8 mouse cellular contexts compared by ENCODE assay signal in the genomic region with DNA sequence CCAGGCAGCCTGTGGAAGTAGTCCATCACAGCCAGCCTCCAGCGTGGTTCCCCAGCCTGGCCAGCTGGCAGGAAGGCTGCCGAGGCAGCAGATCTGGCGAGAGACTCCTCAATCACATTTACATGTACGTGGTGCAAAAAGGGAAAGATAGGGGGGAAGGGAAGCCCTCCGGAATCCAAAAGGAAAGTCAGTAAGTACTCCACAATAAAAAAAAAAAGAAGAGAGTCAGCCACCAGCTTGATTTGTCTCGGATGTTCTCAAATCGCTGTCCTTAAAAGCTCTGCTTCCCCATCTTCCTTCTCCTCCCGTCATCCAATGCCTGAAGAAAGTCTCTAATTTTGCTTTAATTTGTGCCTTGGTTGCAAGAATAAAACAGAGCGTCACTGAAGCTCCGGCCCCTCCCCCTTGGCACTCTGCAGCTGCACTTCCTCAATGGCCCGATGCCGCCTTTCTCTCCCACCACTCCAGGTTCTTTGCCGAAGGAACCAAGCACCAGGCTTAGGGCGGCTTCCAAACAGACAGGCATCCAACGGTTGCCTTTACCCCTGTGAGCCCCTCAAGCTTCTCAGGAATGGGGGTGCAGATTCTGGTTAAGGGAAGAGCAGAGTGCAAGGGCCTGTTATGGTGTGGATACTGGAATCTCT.
DNase-seq lines count a peak whose midpoint lies in the region; ATAC-seq and TF ChIP-seq lines count a peak whose summit lies in the region.

No protein-coding gene starts in this region.

- peak overlapping the region; percentile 55 for H3K4me2 ChIP-seq in embryonic facial prominence, embryonic 15.5 days (replicated peaks)
- peak overlapping the region; percentile 53 for H3K4me2 ChIP-seq in lung, postnatal 0 days (replicated peaks; ENCODE audit: low read depth, low read length)

- TF ChIP-seq POLR2A in small intestine, adult 2 months (IDR thresholded peaks at IDR 0.05; ENCODE audit: low read depth, low read length) = no peak

- no peak overlapping the region for H3K27ac ChIP-seq in embryonic facial prominence, embryonic 15.5 days (replicated peaks)
- H3K27ac ChIP-seq in lung, postnatal 0 days (ENCODE audit: low read length) = no peak overlapping the region
- 0 out of 2 replicates have a peak overlapping the region, but pooled peaks have one; percentile 30 for H3K27ac ChIP-seq in small intestine, adult 2 months (ENCODE audit: insufficient read depth, low read depth, low read length)

- no peaks in the 10 kb centered on the region for H3K9me3 ChIP-seq in embryonic facial prominence, embryonic 15.5 days (replicated peaks)
- H3K9me3 ChIP-seq in lung, postnatal 0 days (ENCODE audit: low read length) = no peaks in the 10 kb centered on the region

- 0 out of 2 replicates have a peak overlapping the region, but pooled peaks have one; percentile 12 for H3K9ac ChIP-seq in embryonic facial prominence, embryonic 15.5 days
- no peak overlapping the region for H3K9ac ChIP-seq in lung, postnatal 0 days (replicated peaks; ENCODE audit: low read depth)

- 9% methylated on average over 15 of the region's 15 CpGs for WGBS in embryonic facial prominence, embryonic 15.5 days
- 11% methylated on average over 15 of the region's 15 CpGs for WGBS in lung, postnatal 0 days
- WGBS in small intestine, adult 2 months = 33% methylated on average over 15 of the region's 15 CpGs

- TF ChIP-seq EP300 in lung, postnatal 0 days (IDR thresholded peaks at IDR 0.05) = no peak

- H3K27me3 ChIP-seq in embryonic facial prominence, embryonic 15.5 days = no peaks in the 10 kb centered on the region
- no peaks in the 10 kb centered on the region for H3K27me3 ChIP-seq in lung, postnatal 0 days (replicated peaks; ENCODE audit: insufficient read depth, low read length)
- no peaks in the 10 kb centered on the region for H3K27me3 ChIP-seq in small intestine, adult 2 months (ENCODE audit: control insufficient read depth, insufficient read depth, low read length)

- H3K4me1 ChIP-seq in embryonic facial prominence, embryonic 15.5 days = peaks cover 11% of the 10 kb centered on the region
- H3K4me1 ChIP-seq in lung, postnatal 0 days (ENCODE audit: insufficient read depth, low read depth, low read length) = peaks cover 4% of the 10 kb centered on the region; the same call in 1 of the 2 replicates
- H3K4me1 ChIP-seq in small intestine, adult 2 months (ENCODE audit: control insufficient read depth, insufficient read depth, insufficient read length, low read length) = no peaks in the 10 kb centered on the region

- DNase-seq in layer of hippocampus, adult 11-12 months (ENCODE audit: low spot score) = peak; percentile 35
- DNase-seq in layer of hippocampus, adult 9-10 months (ENCODE audit: low spot score) = no peak
- DNase-seq in heart, postnatal 14 days = peak; percentile 11 to 23
- DNase-seq in layer of hippocampus, postnatal 25 days (ENCODE audit: extremely low spot score in 1 of 2, low spot score in 1 of 2) = peak; percentile 32 to 40
- DNase-seq in lung, postnatal 0 days (ENCODE audit: low spot score) = peak; percentile 65

- H3K36me3 ChIP-seq in embryonic facial prominence, embryonic 15.5 days = no peaks in the 10 kb centered on the region
- no peaks in the 10 kb centered on the region for H3K36me3 ChIP-seq in lung, postnatal 0 days (ENCODE audit: insufficient read depth, low read length)
- no peaks in the 10 kb centered on the region for H3K36me3 ChIP-seq in small intestine, adult 2 months (ENCODE audit: control insufficient read depth, insufficient read depth, low read length)

- peak overlapping the region; percentile 30 for H3K4me3 ChIP-seq in embryonic facial prominence, embryonic 15.5 days (replicated peaks)
- peak overlapping the region; percentile 20 for H3K4me3 ChIP-seq in lung, postnatal 0 days (ENCODE audit: low read depth, low read length)
- H3K4me3 ChIP-seq in small intestine, adult 2 months (ENCODE audit: low read depth, low read length) = peak overlapping the region; percentile 42

- peak; percentile 47; the same call in 1 of the 2 replicates for ATAC-seq in embryonic facial prominence, embryonic 15.5 days (ENCODE audit: insufficient number of reproducible peaks, low FRiP score, low TSS enrichment, low read depth)
- ATAC-seq in lung, postnatal 0 days = peak; percentile 41; the same call in 1 of the 2 replicates
- no peak for ATAC-seq in erythroid progenitor cell, adult 5-6 weeks (replicated peaks; ENCODE audit: low FRiP score, poor library complexity, severe bottlenecking)

- TF ChIP-seq CTCF in lung, postnatal 0 days (IDR thresholded peaks at IDR 0.05) = no peak
- no peak for TF ChIP-seq CTCF in small intestine, adult 2 months (IDR thresholded peaks at IDR 0.05; ENCODE audit: extremely low read depth, insufficient read length, insufficient replicate concordance, low read depth, low read length)

- intact Hi-C loops in heart, postnatal 14 days (cut with DNase I) = loop anchor here (5.0 kb wide), 1 partner anchor 512 kb away; no protein-coding TSS in a partner anchor
